22 mouse cellular contexts compared by ENCODE assay signal in the genomic region with DNA sequence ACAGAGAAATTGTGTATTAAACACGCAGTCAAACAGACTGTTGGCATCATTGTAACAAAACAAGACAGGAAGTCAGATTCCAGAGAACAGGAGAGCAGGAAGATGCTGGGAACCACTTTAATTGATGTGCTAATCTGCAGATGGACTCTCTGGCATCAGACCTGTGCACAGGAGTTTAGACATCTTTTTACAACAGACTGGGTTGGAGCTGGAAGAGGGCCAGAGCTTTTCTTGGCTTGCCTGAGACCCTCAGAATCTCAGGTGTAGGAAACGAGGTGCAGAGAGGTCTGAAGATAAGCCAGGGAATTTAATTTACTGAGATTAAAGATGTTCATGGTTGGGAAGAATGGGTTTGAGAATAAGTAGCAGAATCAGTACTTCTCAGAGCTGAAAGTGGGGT. TPM values are rescaled to one million over a fixed set of nuclear protein-coding genes. Genes with fewer than 3 reads are reported as not detected.
"Had no signal": no experiment of that assay in that cellular context is flagged by ENCODE, and none has a peak within 500 bp of the region (broad histone marks: within the 10 kb centered on the region; RNA-seq: fewer than 3 reads in every experiment).

No protein-coding gene starts in this region.

- H3K9me3 ChIP-seq: liver, embryonic 12.5 days; midbrain, embryonic 12.5 days; neural tube, embryonic 13.5 days; neural tube, embryonic 15.5 days; stomach, embryonic 15.5 days had no signal

- H3K4me2 ChIP-seq: liver, embryonic 12.5 days; lung, embryonic 14.5 days; midbrain, embryonic 12.5 days; neural tube, embryonic 13.5 days; neural tube, embryonic 15.5 days; stomach, embryonic 15.5 days had no signal

- H3K9ac ChIP-seq: liver, embryonic 12.5 days; liver, embryonic 14.5 days; lung, embryonic 14.5 days; midbrain, embryonic 12.5 days; neural tube, embryonic 13.5 days; neural tube, embryonic 15.5 days; stomach, embryonic 15.5 days had no signal

- H3K27me3 ChIP-seq: liver, embryonic 12.5 days; midbrain, embryonic 12.5 days; neural tube, embryonic 13.5 days; neural tube, embryonic 15.5 days; stomach, embryonic 15.5 days had no signal

- DNase-seq: lung, adult 18-20 months; lung, embryonic 14.5 days; lung, postnatal 10 days; lung, postnatal 4 days; midbrain, embryonic 14.5 days; right cerebral cortex, postnatal 14 days; thymus, adult 2 months; thymus, postnatal 25 days; thymus, postnatal 4 days had no signal

- H3K4me3 ChIP-seq: liver, embryonic 12.5 days; midbrain, embryonic 12.5 days; myocyte; neural tube, embryonic 13.5 days; neural tube, embryonic 15.5 days; stomach, embryonic 15.5 days had no signal

- ATAC-seq: liver, embryonic 12.5 days had no signal

- H3K36me3 ChIP-seq: liver, embryonic 12.5 days; midbrain, embryonic 12.5 days had no signal

- H3K27ac ChIP-seq: liver, embryonic 12.5 days; liver, embryonic 14.5 days; midbrain, embryonic 12.5 days; neural tube, embryonic 13.5 days; neural tube, embryonic 15.5 days; stomach, embryonic 15.5 days; stomach, postnatal 0 days had no signal

- H3K4me1 ChIP-seq: liver, embryonic 12.5 days; midbrain, embryonic 12.5 days; neural tube, embryonic 13.5 days; neural tube, embryonic 15.5 days; stomach, embryonic 15.5 days had no signal

RNA-seq across cellular contexts. Expression of a gene that starts 12.3 kb away (rescaled TPM):
- polyA plus RNA-seq: liver, embryonic 12.5 days; liver, embryonic 14.5 days; liver, embryonic 16.5 days; lung, embryonic 14.5 days; lung, embryonic 16.5 days; midbrain, embryonic 12.5 days; midbrain, embryonic 14.5 days; myocyte; neural tube, embryonic 11.5 days; neural tube, embryonic 13.5 days; neural tube, embryonic 15.5 days; spleen, adult 2 months; stomach, embryonic 15.5 days; stomach, postnatal 0 days; thymus, adult 2 months; urinary bladder, adult 2 months had no signal
